Mouse (Mus musculus): ENCODE measurements around the gene Ndufa10. TPM values are rescaled to one million over a fixed set of nuclear protein-coding genes. Genes with fewer than 3 reads are reported as not detected.
A peak's percentile ranks its signal among the peaks of the same experiment; 100 is the strongest.

Ndufa10 gene
- total and polyA plus RNA-seq, 2 experiments from 2014 or later, result 168 to 329 TPM

DNA sequence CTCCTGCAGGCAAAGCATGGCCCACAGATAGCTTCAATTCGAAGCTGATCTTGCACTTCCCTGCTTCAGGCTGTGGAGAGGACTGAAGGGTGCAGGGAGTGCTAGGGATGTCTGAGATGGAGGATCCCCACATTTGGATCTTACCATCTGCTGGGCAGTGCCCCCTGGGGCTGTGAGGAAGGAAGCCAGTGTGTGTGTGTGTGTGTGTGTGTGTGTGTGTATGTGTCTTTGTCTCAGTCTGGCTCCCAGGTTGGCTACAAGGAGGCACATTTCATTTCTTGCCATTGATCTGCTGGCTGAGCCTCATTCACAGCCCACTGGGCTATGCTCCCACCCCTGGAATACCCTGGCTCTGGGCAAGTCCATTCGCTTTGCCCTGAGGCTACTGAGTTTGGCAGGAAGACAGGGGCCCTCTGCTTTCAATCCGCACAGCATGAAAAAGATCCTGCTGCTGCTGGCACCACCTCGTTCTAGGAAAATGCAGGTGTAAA, 36.8 kb downstream of the Ndufa10 start:
- no peak overlapping the region for H3K4me3 ChIP-seq (ENCODE audit: low read depth, low read length)
- H3K4me2 ChIP-seq (ENCODE audit: low read depth, low read length, poor library complexity, severe bottlenecking), result no peak overlapping the region
- H3K9me3 ChIP-seq (ENCODE audit: low read length), result no peaks in the 10 kb centered on the region
- ATAC-seq (ENCODE audit: low FRiP score) (0 out of 2 replicates have a peak, but pooled peaks have one; percentile 25), DNase-seq (ENCODE audit: low spot score) (peak; percentile 37)
- H3K4me1 ChIP-seq (ENCODE audit: insufficient read depth, low read length), result no peaks in the 10 kb centered on the region
- WGBS, result 35% methylated on average over 4 of the region's 4 CpGs
- peaks cover 22% of the 10 kb centered on the region for H3K36me3 ChIP-seq (ENCODE audit: insufficient read depth, low read length)
- peak; percentile 37; the same call in 1 of the 2 replicates for TF ChIP-seq CTCF (IDR thresholded peaks at IDR 0.05)
- H3K27me3 ChIP-seq (ENCODE audit: insufficient read depth, low read length), result no peaks in the 10 kb centered on the region
- no peak overlapping the region for H3K27ac ChIP-seq (ENCODE audit: low read depth, low read length)
- H3K9ac ChIP-seq (replicated peaks; ENCODE audit: low read length, poor library complexity, severe bottlenecking), result no peak overlapping the region

DNA sequence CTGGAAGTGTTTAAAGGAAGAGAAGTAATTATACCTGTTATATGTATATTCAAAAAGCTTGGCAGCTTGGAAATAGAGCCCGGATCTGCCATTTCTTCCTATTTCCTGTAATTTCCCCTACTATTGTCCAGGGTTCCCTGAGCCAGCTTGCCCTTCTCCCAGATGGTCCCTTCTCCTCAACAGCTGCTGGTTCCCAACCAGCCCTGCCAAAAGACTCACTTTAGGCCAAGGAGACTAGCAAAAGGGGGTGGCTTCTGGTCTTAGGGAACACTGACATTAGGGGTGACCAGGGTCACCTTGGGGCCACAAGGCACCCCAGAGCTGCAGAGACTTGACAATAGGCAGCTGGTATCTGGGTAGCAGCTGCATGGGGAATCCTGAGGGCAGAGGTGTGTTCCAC, 38.7 kb downstream of the Ndufa10 start:
- no peaks in the 10 kb centered on the region for H3K9me3 ChIP-seq (ENCODE audit: low read length)
- ATAC-seq (ENCODE audit: low FRiP score) (no peak), DNase-seq (ENCODE audit: low spot score) (no peak)
- no peak overlapping the region for H3K4me2 ChIP-seq (ENCODE audit: low read depth, low read length, poor library complexity, severe bottlenecking)
- no peak for TF ChIP-seq CTCF (IDR thresholded peaks at IDR 0.05)
- no peak overlapping the region for H3K27ac ChIP-seq (ENCODE audit: low read depth, low read length)
- WGBS, result 94% methylated on average over 1 of the region's 1 CpGs
- no peak overlapping the region for H3K4me3 ChIP-seq (ENCODE audit: low read depth, low read length)
- no peaks in the 10 kb centered on the region for H3K4me1 ChIP-seq (ENCODE audit: insufficient read depth, low read length)
- peaks cover 16% of the 10 kb centered on the region for H3K36me3 ChIP-seq (ENCODE audit: insufficient read depth, low read length)
- no peak overlapping the region for H3K9ac ChIP-seq (replicated peaks; ENCODE audit: low read length, poor library complexity, severe bottlenecking)
- no peaks in the 10 kb centered on the region for H3K27me3 ChIP-seq (ENCODE audit: insufficient read depth, low read length)

GRCm38 (mm10) chr1:92432791-92433190, 40.9 kb downstream of the Ndufa10 start:
- no peaks in the 10 kb centered on the region for H3K27me3 ChIP-seq (ENCODE audit: insufficient read depth, low read length)
- no peak overlapping the region for H3K4me2 ChIP-seq (ENCODE audit: low read depth, low read length, poor library complexity, severe bottlenecking)
- no peak for TF ChIP-seq CTCF (IDR thresholded peaks at IDR 0.05)
- H3K4me1 ChIP-seq (ENCODE audit: insufficient read depth, low read length), result no peaks in the 10 kb centered on the region
- H3K9ac ChIP-seq (replicated peaks; ENCODE audit: low read length, poor library complexity, severe bottlenecking), result no peak overlapping the region
- no peaks in the 10 kb centered on the region for H3K36me3 ChIP-seq (ENCODE audit: insufficient read depth, low read length)
- 75% methylated on average over 9 of the region's 9 CpGs for WGBS
- no peak for DNase-seq (ENCODE audit: low spot score)
- ATAC-seq (ENCODE audit: low FRiP score), result no peak
- no peak overlapping the region for H3K27ac ChIP-seq (ENCODE audit: low read depth, low read length)
- H3K9me3 ChIP-seq (ENCODE audit: low read length), result no peaks in the 10 kb centered on the region
- H3K4me3 ChIP-seq (ENCODE audit: low read depth, low read length), result no peak overlapping the region

- ATAC-seq (ENCODE audit: low FRiP score) (no peak), DNase-seq (ENCODE audit: low spot score) (no peak)
- Histone ChIP-seq H3K4me3 (ENCODE audit: low read depth, low read length) (no peak overlapping the region), H3K4me2 (ENCODE audit: low read depth, low read length, poor library complexity, severe bottlenecking) (no peak overlapping the region), H3K36me3 (ENCODE audit: insufficient read depth, low read length) (no peaks in the 10 kb centered on the region), H3K9ac (replicated peaks; ENCODE audit: low read length, poor library complexity, severe bottlenecking) (no peak overlapping the region), H3K4me1 (ENCODE audit: insufficient read depth, low read length) (no peaks in the 10 kb centered on the region), H3K27me3 (ENCODE audit: insufficient read depth, low read length) (no peaks in the 10 kb centered on the region), H3K9me3 (ENCODE audit: low read length) (no peaks in the 10 kb centered on the region), H3K27ac (ENCODE audit: low read depth, low read length) (no peak overlapping the region)
- WGBS, result 40% methylated on average over 4 of the region's 4 CpGs
- no peak for TF ChIP-seq CTCF (IDR thresholded peaks at IDR 0.05)
These were observed 41.6 kb downstream of the Ndufa10 start for GRCm38 (mm10) chr1:92432098-92432497.

- Histone ChIP-seq H3K36me3 (ENCODE audit: insufficient read depth, low read length) (no peaks in the 10 kb centered on the region), H3K9me3 (ENCODE audit: low read length) (no peaks in the 10 kb centered on the region), H3K4me1 (ENCODE audit: insufficient read depth, low read length) (no peaks in the 10 kb centered on the region), H3K9ac (replicated peaks; ENCODE audit: low read length, poor library complexity, severe bottlenecking) (no peak overlapping the region), H3K4me2 (ENCODE audit: low read depth, low read length, poor library complexity, severe bottlenecking) (no peak overlapping the region), H3K27me3 (ENCODE audit: insufficient read depth, low read length) (no peaks in the 10 kb centered on the region), H3K4me3 (ENCODE audit: low read depth, low read length) (no peak overlapping the region), H3K27ac (ENCODE audit: low read depth, low read length) (no peak overlapping the region)
- ATAC-seq (ENCODE audit: low FRiP score) (no peak), DNase-seq (ENCODE audit: low spot score) (no peak)
- WGBS, result 79% methylated on average over 3 of the region's 3 CpGs
- no peak for TF ChIP-seq CTCF (IDR thresholded peaks at IDR 0.05)
These were observed 42.2 kb downstream of the Ndufa10 start for GRCm38 (mm10) chr1:92431420-92431819.

- no peaks in the 10 kb centered on the region for H3K27me3 ChIP-seq (ENCODE audit: insufficient read depth, low read length)
- H3K9me3 ChIP-seq (ENCODE audit: low read length), result no peaks in the 10 kb centered on the region
- WGBS, result 100% methylated on average over 1 of the region's 1 CpGs
- no peaks in the 10 kb centered on the region for H3K4me1 ChIP-seq (ENCODE audit: insufficient read depth, low read length)
- no peak for ATAC-seq (ENCODE audit: low FRiP score)
- H3K27ac ChIP-seq (ENCODE audit: low read depth, low read length), result no peak overlapping the region
- DNase-seq (ENCODE audit: low spot score), result no peak
- H3K4me2 ChIP-seq (ENCODE audit: low read depth, low read length, poor library complexity, severe bottlenecking), result no peak overlapping the region
- H3K36me3 ChIP-seq (ENCODE audit: insufficient read depth, low read length), result no peaks in the 10 kb centered on the region
- H3K9ac ChIP-seq (replicated peaks; ENCODE audit: low read length, poor library complexity, severe bottlenecking), result no peak overlapping the region
- no peak overlapping the region for H3K4me3 ChIP-seq (ENCODE audit: low read depth, low read length)
- TF ChIP-seq CTCF (IDR thresholded peaks at IDR 0.05), result no peak
These were observed 42.7 kb downstream of the Ndufa10 start for GRCm38 (mm10) chr1:92430991-92431390.

All from midbrain, postnatal 0 days (tissue).